Mouse (Mus musculus): ENCODE results near the gene A530016L24Rik.

DNA sequence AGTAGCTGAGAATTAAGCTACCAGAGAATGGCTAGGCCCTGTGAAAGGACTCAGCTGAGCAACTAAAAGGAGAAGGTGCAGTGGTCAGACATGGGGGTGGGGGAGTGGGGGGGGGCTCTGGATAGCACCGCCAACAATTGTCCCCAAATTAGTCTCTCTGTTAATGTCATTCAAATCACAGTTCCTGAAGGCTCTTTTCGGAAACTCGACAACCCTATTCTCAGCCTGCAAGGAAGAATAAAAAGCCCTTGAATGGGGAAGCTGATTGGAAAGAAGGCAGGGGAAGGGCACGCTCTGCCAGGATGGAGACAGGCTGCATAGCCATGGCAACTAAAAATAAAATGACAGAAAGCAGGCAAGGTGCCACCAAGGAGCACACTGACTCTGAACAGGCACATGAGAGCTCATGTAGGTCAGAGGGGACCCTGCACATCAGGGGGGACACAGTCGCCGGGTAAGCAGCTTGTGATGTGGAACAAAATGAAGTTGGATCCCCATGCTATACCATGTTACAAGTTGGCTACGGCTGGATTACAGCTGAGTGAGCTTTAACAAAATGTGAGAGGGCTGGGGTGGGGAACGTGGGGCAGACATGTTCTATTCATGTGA lies 52.3 kb downstream of the A530016L24Rik start:
- TF ChIP-seq CTCF (IDR thresholded peaks at IDR 0.05; ENCODE audit: low read depth, low read length): no peak
- TF ChIP-seq GATA1 (IDR thresholded peaks at IDR 0.05; ENCODE audit: borderline replicate concordance, low read length): no peak

Measured in G1E (cell line).